ENCODE assay signal across 12 mouse cellular contexts in genomic region chr6:83074979-83075378, GRCm38 (mm10). TPM values are rescaled to one million over a fixed set of nuclear protein-coding genes. Genes with fewer than 3 reads are reported as not detected.
DNase-seq lines count a peak whose midpoint lies in the region; ATAC-seq and TF ChIP-seq lines count a peak whose summit lies in the region.
"Had no signal": no experiment of that assay in that cellular context is flagged by ENCODE, and none has a peak within 500 bp of the region (broad histone marks: within the 10 kb centered on the region; RNA-seq: fewer than 3 reads in every experiment).

No protein-coding gene starts in this region.

- H3K4me3 ChIP-seq in kidney, embryonic 16.5 days (ENCODE audit: low read length), result no peak overlapping the region
- no peak overlapping the region for H3K4me3 ChIP-seq in midbrain, postnatal 0 days (ENCODE audit: low read depth, low read length)
- no peak overlapping the region for H3K4me3 ChIP-seq in midbrain, embryonic 16.5 days (ENCODE audit: low read depth, low read length)
- H3K4me3 ChIP-seq: limb, embryonic 15.5 days had no signal

- WGBS in kidney, embryonic 16.5 days, result 17% methylated on average over 2 of the region's 2 CpGs
- WGBS in midbrain, postnatal 0 days, result 14% methylated on average over 2 of the region's 2 CpGs
- WGBS in midbrain, embryonic 16.5 days, result 21% methylated on average over 2 of the region's 2 CpGs

- H3K4me2 ChIP-seq in kidney, embryonic 16.5 days (replicated peaks; ENCODE audit: low read depth, low read length), result no peak overlapping the region
- no peak overlapping the region for H3K4me2 ChIP-seq in midbrain, postnatal 0 days (ENCODE audit: low read depth, low read length, poor library complexity, severe bottlenecking)
- no peak overlapping the region for H3K4me2 ChIP-seq in midbrain, embryonic 16.5 days (ENCODE audit: low read length)
- H3K4me2 ChIP-seq: limb, embryonic 15.5 days had no signal

- peaks cover 2% of the 10 kb centered on the region; the same call in 1 of the 2 replicates for H3K36me3 ChIP-seq in kidney, embryonic 16.5 days (ENCODE audit: insufficient read depth, low read length)
- no peaks in the 10 kb centered on the region for H3K36me3 ChIP-seq in midbrain, postnatal 0 days (ENCODE audit: insufficient read depth, low read length)
- H3K36me3 ChIP-seq in midbrain, embryonic 16.5 days (ENCODE audit: control insufficient read depth, insufficient read depth, low read length), result no peaks in the 10 kb centered on the region
- no peaks in the 10 kb centered on the region for H3K36me3 ChIP-seq in splenic B cell, adult 2 months (ENCODE audit: control insufficient read depth, insufficient read depth, low read length, poor library complexity, severe bottlenecking)

- H3K9me3 ChIP-seq in kidney, embryonic 16.5 days (ENCODE audit: low read length), result no peaks in the 10 kb centered on the region
- no peaks in the 10 kb centered on the region for H3K9me3 ChIP-seq in midbrain, postnatal 0 days (ENCODE audit: low read length)
- no peaks in the 10 kb centered on the region for H3K9me3 ChIP-seq in midbrain, embryonic 16.5 days (replicated peaks; ENCODE audit: control insufficient read depth, low read length, poor library complexity, severe bottlenecking)
- H3K9me3 ChIP-seq: limb, embryonic 15.5 days had no signal

- H3K9ac ChIP-seq in kidney, embryonic 16.5 days (replicated peaks; ENCODE audit: low read length), result no peak overlapping the region
- H3K9ac ChIP-seq in midbrain, postnatal 0 days (replicated peaks; ENCODE audit: low read length, poor library complexity, severe bottlenecking), result no peak overlapping the region
- no peak overlapping the region for H3K9ac ChIP-seq in midbrain, embryonic 16.5 days (ENCODE audit: low read depth, low read length)
- H3K9ac ChIP-seq: limb, embryonic 15.5 days had no signal

- DNase-seq in kidney, adult 9 months, result peak; percentile 38
- DNase-seq in midbrain, postnatal 0 days (ENCODE audit: low spot score), result no peak
- DNase-seq in NIH3T3 (ENCODE audit: low read depth), result peak; percentile 55
- peak; percentile 60 for DNase-seq in splenic B cell, adult 2 months (ENCODE audit: low read depth, low spot score)
- DNase-seq in left cerebral cortex, postnatal 4 days, result no peak
- DNase-seq: cerebellum, postnatal 36 days had no signal

- H3K27me3 ChIP-seq in kidney, embryonic 16.5 days (ENCODE audit: insufficient read depth, low read length), result peaks cover 65% of the 10 kb centered on the region
- peaks cover 50% of the 10 kb centered on the region for H3K27me3 ChIP-seq in midbrain, postnatal 0 days (ENCODE audit: insufficient read depth, low read length)
- peaks cover 50% of the 10 kb centered on the region for H3K27me3 ChIP-seq in midbrain, embryonic 16.5 days (ENCODE audit: control insufficient read depth, insufficient read depth, low read depth, low read length)
- H3K27me3 ChIP-seq in splenic B cell, adult 2 months (ENCODE audit: control insufficient read depth, insufficient read depth, low read length, poor library complexity, severe bottlenecking), result peaks cover 6% of the 10 kb centered on the region; the same call in 1 of the 2 replicates

- TF ChIP-seq CTCF in midbrain, postnatal 0 days (IDR thresholded peaks at IDR 0.05), result peak; percentile 34; the same call in 1 of the 2 replicates

- intact Hi-C loops in left cerebral cortex, postnatal 4 days (cut with DNase I), result no loop called here

- H3K4me1 ChIP-seq in kidney, embryonic 16.5 days (ENCODE audit: insufficient read depth, low read length), result peaks cover 29% of the 10 kb centered on the region
- H3K4me1 ChIP-seq in midbrain, postnatal 0 days (ENCODE audit: insufficient read depth, low read length), result peaks cover 11% of the 10 kb centered on the region
- peaks cover 17% of the 10 kb centered on the region for H3K4me1 ChIP-seq in midbrain, embryonic 16.5 days (ENCODE audit: control insufficient read depth, insufficient read depth, low read length)

- H3K27ac ChIP-seq in kidney, embryonic 16.5 days (ENCODE audit: low read length), result no peak overlapping the region
- no peak overlapping the region for H3K27ac ChIP-seq in midbrain, postnatal 0 days (ENCODE audit: low read depth, low read length)
- no peak overlapping the region for H3K27ac ChIP-seq in midbrain, embryonic 16.5 days (ENCODE audit: low read length)
- H3K27ac ChIP-seq: limb, embryonic 15.5 days had no signal

- ATAC-seq in kidney, embryonic 16.5 days (ENCODE audit: low FRiP score, low TSS enrichment), result no peak
- no peak for ATAC-seq in midbrain, postnatal 0 days (ENCODE audit: low FRiP score)
- ATAC-seq in midbrain, embryonic 16.5 days, result no peak
- ATAC-seq: hindbrain, embryonic 16.5 days had no signal

RNA-seq across cellular contexts. Expression of gene Pcgf1, which starts 2.7 kb away (rescaled TPM):
- 43.1 and 44.5 TPM in 2 replicates for polyA plus RNA-seq in kidney, embryonic 16.5 days (2015; fragmentation: Nextera tagmentation; extraction: Ambion mirVana)
- total RNA-seq in midbrain, postnatal 0 days (2014; rRNA removed), result 11.8 and 20.4 TPM in 2 replicates
- polyA plus RNA-seq in midbrain, postnatal 0 days (2015; fragmentation: Nextera tagmentation; extraction: Ambion mirVana), result 30.4 and 35.5 TPM in 2 replicates
- 50.4 and 52.5 TPM in 2 replicates for polyA plus RNA-seq in midbrain, embryonic 16.5 days (2015; fragmentation: Nextera tagmentation; extraction: Ambion mirVana)
- 10 to 100 TPM; 16.8 to 23.3 TPM for total RNA-seq in left cerebral cortex, postnatal 4 days (2021)

RNA-seq across cellular contexts. Expression of gene Tlx2, which starts 4.9 kb away (rescaled TPM):
- polyA plus RNA-seq in kidney, embryonic 16.5 days (2015; fragmentation: Nextera tagmentation; extraction: Ambion mirVana), result 0.49 and 0.73 TPM in 2 replicates
- not detected in 2 replicates for total RNA-seq in midbrain, postnatal 0 days (2014; rRNA removed)
- not detected in 2 replicates for polyA plus RNA-seq in midbrain, postnatal 0 days (2015; fragmentation: Nextera tagmentation; extraction: Ambion mirVana)
- polyA plus RNA-seq in midbrain, embryonic 16.5 days (2015; fragmentation: Nextera tagmentation; extraction: Ambion mirVana), result not detected in 2 replicates
- not detected for total RNA-seq in left cerebral cortex, postnatal 4 days (2021)
- total RNA-seq: gastrocnemius, postnatal 4 days; left cerebral cortex, adult 8-10 months had no signal
- polyA plus RNA-seq: limb, embryonic 15.5 days had no signal

RNA-seq across cellular contexts. Expression of gene Lbx2, which starts 11.2 kb away (rescaled TPM):
- polyA plus RNA-seq in kidney, embryonic 16.5 days (2015; fragmentation: Nextera tagmentation; extraction: Ambion mirVana), result 8.6 TPM in 2 replicates
- not detected in 2 replicates for total RNA-seq in midbrain, postnatal 0 days (2014; rRNA removed)
- polyA plus RNA-seq in midbrain, postnatal 0 days (2015; fragmentation: Nextera tagmentation; extraction: Ambion mirVana), result 0.26 TPM in 1 of 2 replicates, not detected in the other
- not detected in 2 replicates for polyA plus RNA-seq in midbrain, embryonic 16.5 days (2015; fragmentation: Nextera tagmentation; extraction: Ambion mirVana)
- total RNA-seq in left cerebral cortex, postnatal 4 days (2021), result not detected
- total RNA-seq: gastrocnemius, postnatal 4 days had no signal
- polyA plus RNA-seq: hindbrain, embryonic 16.5 days had no signal

RNA-seq across cellular contexts. Expression of gene Dqx1, which starts 17.3 kb away (rescaled TPM):
- 5.0 and 5.2 TPM in 2 replicates for polyA plus RNA-seq in kidney, embryonic 16.5 days (2015; fragmentation: Nextera tagmentation; extraction: Ambion mirVana)
- 0.09 and 0.11 TPM in 2 replicates for total RNA-seq in midbrain, postnatal 0 days (2014; rRNA removed)
- 0.30 and 0.32 TPM in 2 replicates for polyA plus RNA-seq in midbrain, postnatal 0 days (2015; fragmentation: Nextera tagmentation; extraction: Ambion mirVana)
- 0.30 and 0.37 TPM in 2 replicates for polyA plus RNA-seq in midbrain, embryonic 16.5 days (2015; fragmentation: Nextera tagmentation; extraction: Ambion mirVana)
- total RNA-seq in left cerebral cortex, postnatal 4 days (2021), result under 1 TPM; 0.62 to 0.84 TPM

RNA-seq across cellular contexts. Expression of gene Htra2, which starts 19.9 kb away (rescaled TPM):
- 91.9 and 94.3 TPM in 2 replicates for polyA plus RNA-seq in kidney, embryonic 16.5 days (2015; fragmentation: Nextera tagmentation; extraction: Ambion mirVana)
- total RNA-seq in midbrain, postnatal 0 days (2014; rRNA removed), result 45.4 and 56.5 TPM in 2 replicates
- polyA plus RNA-seq in midbrain, postnatal 0 days (2015; fragmentation: Nextera tagmentation; extraction: Ambion mirVana), result 87.8 and 93.4 TPM in 2 replicates
- 76.1 and 87.8 TPM in 2 replicates for polyA plus RNA-seq in midbrain, embryonic 16.5 days (2015; fragmentation: Nextera tagmentation; extraction: Ambion mirVana)
- total RNA-seq in left cerebral cortex, postnatal 4 days (2021), result 10 to 100 TPM; 66.1 to 70.5 TPM

Comparison
In these comparisons a context has a peak if more than half of its experiments do, and no peak if none do; other contexts are left out.
1. DNase-seq: peak in kidney, adult 9 months (single experiment), NIH3T3 (single experiment) and splenic B cell, adult 2 months (single experiment); none in midbrain, postnatal 0 days (single experiment) and left cerebral cortex, postnatal 4 days (single experiment).